Mouse (Mus musculus) lung, postnatal 25 days (tissue): Measurements from ENCODE around the gene Sugt1.

Experiments used
- DNase-seq: peaks from one replicate; pipeline ENCODE4 v3.0.0; 2022; ENCODE audit warnings: low spot score

Gene Sugt1

GRCm38 (mm10) chr14:79607352-79607751 lies 19.9 kb downstream of the Sugt1 start:
- no peak for DNase-seq

DNA sequence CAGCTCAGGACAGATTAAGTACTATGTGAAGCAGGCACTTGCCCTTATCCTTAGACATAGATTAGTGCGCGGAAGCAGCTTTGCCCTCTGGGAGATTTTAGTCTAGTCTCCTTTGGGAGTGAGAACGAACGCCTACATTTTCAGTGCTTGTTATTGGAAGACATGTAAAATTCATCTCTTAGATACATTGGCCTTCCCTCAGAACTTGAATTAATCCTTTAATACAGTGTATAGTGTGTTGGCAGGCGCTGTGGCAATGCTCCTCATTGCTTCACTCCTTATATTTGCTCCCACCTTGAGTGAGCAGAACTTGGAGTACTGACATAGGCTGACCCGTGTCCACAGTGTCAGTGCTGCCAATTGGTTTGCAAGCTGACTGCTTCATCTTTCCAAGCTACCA lies 20.8 kb downstream of the Sugt1 start:
- DNase-seq = no peak

- DNase-seq = peak; percentile 14
These were observed 29.8 kb downstream of the Sugt1 start for GRCm38 (mm10) chr14:79617121-79617828.

DNA sequence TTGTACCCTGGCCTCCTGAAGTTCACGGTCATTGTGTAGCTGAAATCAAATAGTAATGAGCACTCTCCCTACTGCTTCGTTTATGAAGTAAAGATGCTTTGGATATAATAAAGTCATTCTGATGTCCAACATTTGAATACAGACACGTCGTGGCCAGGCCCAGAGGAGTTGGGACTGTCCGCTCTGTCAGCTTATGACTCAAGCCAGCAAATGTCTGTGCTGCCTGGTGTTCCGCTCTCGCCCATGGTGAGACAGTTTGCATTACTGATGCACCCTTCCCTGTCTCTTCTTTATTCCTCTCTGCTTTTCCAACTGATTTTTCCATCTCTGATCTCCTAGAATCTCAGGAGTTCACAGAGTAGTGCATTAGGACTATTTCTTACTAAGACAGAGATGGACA lies 32.3 kb downstream of the Sugt1 start:
- DNase-seq = no peak

DNA sequence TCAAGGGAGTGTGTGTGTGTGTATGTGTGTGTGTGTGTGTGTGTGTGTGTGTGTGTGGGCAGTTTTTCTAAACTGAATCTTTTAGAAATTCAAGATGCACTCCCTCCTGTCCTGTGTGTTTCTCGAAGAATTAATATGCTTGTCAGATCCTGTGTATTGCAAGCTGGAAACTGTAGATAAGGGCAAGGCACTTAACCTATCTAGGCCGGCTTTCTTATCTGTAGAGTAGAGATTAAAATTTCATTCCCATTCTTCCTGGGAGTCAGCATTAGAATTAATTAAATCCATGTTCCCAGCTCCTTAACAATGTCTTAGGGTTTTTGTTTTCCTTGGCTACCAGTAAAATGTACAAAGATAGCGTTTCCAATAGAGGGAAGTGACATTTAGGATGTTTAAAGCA lies 33.7 kb downstream of the Sugt1 start:
- DNase-seq = no peak

DNA sequence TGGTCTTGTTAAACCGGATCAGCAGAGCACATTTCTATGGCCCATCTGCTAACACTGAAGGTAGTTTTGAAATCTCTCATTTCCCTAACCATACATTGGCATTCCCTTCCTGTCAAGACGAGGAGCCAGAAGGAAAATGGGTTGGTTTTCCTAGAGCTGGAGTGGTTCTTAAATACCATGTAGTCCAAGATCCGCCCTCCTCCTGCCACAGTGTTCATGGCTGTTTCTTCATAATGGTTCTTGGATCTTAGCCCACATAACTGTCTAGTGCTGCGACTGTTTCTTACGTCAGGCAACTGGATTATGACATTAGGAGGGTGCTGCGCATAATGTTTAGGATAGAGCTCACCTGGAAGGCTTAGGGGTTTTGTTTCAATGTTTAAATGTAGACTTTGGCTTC lies 44.8 kb downstream of the Sugt1 start:
- DNase-seq = no peak

DNA sequence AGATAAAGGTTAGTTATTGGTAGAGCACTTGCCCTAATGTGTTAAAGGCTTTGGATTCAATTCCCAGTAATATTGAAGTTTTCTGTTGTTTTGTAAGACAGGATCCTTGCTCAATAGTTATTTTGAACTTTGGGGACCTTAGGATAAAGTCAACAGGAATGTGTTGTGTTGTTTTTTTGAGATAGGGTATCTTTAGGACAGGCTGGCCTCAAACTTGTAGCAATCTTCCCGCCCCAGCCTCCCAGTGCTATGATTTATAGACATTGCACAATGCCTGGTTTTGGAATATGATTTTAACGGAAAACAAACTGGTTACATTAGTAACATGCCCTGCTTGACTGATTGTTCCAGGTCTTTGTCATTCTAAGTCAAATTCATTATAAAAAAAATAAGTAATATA lies 45.7 kb downstream of the Sugt1 start:
- peak; percentile 37 for DNase-seq

DNA sequence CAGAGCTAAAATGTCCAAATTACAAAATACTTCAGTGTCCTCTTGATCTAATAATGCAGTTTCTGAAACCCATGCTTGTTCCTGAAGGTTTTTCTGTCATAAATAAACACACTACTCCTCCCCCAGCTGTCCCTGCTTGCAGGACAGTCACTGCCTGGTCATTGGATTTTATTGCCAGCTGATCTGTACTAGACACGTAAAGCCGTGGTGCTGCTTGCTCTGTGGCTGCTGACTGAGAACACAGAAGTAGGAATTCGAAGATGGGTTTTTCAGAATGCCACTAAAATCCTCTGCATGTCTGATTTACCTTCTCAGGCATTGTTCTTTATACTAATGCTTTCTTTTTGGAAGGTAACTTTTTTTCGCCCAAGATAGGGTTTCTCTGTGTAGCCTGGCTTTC lies 49.3 kb downstream of the Sugt1 start:
- no peak for DNase-seq

DNA sequence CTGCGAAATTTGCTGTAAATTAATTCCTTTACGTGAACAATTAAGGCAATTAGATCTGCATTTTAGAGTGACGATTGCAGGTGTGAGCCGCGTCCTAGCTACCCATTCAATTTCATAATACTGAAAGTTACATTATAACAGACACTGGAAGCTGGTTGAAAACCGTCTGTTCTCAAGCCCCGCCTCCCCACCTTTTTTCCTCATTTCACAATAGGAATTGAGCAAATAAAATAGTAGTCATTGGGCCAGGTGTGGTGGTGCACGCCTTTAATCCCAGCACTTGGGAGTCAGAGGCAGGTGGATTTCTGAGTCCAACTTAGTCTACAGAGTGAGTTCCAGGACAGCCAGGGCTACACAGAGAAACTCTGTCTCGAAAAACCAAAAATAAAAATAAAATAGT lies 54.6 kb downstream of the Sugt1 start:
- DNase-seq = peak; percentile 7

GRCm38 (mm10) chr14:79645378-79645777 lies 57.9 kb downstream of the Sugt1 start:
- DNase-seq = no peak

GRCm38 (mm10) chr14:79649680-79650079 lies 62.2 kb downstream of the Sugt1 start:
- no peak for DNase-seq

- no peak for DNase-seq
These were observed 65.2 kb downstream of the Sugt1 start for GRCm38 (mm10) chr14:79652654-79653053.

GRCm38 (mm10) chr14:79658286-79658685 lies 70.8 kb downstream of the Sugt1 start:
- DNase-seq = no peak

- no peak for DNase-seq
These were observed 71.4 kb downstream of the Sugt1 start for GRCm38 (mm10) chr14:79658748-79659508.

GRCm38 (mm10) chr14:79660467-79660866 lies 73.0 kb downstream of the Sugt1 start:
- DNase-seq = peak; percentile 28

GRCm38 (mm10) chr14:79661005-79661917 lies 73.8 kb downstream of the Sugt1 start:
- peak; percentile 79 for DNase-seq

DNA sequence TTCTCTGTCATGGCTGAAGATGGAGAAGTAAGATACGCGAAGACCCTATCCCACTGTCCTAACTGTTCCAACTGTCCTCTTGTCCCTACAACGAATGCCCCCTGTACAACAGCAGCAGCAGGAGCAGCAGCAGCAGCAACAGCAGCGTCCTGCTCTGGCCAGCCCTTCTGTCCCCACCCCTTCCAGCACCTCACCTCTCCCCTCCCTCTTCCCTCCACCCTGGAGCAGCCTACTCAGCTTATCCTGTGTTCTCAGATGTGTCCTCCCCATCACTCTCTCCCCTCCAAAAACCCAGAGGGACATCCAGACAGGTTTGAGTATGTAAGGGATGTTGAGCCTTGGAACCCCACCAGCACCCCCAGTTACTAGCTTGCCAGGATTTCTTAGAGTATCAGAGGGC lies 74.5 kb downstream of the Sugt1 start, which contains the start of gene Cnmd:
Gene Cnmd, minus strand, starts transcription at position 170 of the 400 bp plus-strand sequence.
- DNase-seq = no peak

GRCm38 (mm10) chr14:79671008-79671407 lies 83.5 kb downstream of the Sugt1 start:
- DNase-seq = no peak

DNA sequence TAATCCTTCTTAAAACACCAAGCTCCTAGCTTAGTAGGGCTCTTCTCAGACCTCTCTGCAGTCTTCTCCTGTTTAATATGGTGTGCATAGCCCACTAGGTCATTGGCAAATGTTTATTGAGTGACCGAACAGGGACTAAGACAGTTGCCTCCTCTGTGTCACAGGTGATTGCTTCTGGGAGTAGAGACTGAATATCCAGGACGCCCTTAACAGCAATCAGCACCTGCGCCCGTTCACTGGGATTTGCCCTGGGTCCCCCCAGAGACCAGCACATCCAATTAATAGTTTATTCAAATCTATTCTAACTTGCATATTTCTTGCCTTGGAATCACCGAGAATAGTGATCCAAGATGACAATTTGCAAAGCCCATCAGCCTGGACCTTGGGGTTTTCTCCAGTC lies 85.1 kb downstream of the Sugt1 start:
- DNase-seq = no peak

- no peak for DNase-seq
These were observed 85.9 kb downstream of the Sugt1 start for GRCm38 (mm10) chr14:79673083-79674013.

DNA sequence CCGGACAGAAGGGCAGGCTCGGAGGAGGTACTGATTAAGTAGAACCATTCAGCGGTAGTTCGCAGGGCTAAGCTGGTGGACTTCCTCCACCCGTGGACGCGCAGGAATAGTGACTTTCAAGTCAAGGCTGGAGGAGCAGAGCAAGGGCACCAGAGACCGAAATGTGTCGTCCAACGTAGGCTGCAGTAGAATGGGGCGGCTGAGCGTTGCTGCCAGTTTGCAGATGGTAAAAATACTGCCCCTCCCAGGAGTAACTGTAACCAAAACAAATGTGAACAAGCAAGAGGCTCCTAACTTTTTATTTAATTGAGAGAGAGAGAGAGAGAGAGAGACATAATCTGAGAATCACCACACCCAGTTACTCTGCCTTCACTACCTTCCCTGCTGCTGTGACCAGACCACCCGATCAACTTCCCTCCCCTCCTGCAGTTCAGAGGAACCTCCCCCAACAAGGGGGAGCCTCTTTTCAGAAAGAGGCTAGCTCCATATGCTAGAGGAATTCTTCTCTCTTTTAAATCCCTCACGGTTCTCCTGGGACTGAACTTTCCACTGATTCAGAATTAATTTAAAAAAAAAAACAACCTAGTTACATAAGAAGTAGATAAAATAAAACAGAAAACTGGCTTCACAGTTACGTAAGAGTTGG lies 89.7 kb downstream of the Sugt1 start:
- no peak for DNase-seq
